Mouse (Mus musculus): ENCODE results near the gene Usp45. TPM values are rescaled to one million over a fixed set of nuclear protein-coding genes. Genes with fewer than 3 reads are reported as not detected.

Usp45 gene
- polyA plus RNA-seq, 1 experiment from 2014 or later, result 15.2 TPM

DNA sequence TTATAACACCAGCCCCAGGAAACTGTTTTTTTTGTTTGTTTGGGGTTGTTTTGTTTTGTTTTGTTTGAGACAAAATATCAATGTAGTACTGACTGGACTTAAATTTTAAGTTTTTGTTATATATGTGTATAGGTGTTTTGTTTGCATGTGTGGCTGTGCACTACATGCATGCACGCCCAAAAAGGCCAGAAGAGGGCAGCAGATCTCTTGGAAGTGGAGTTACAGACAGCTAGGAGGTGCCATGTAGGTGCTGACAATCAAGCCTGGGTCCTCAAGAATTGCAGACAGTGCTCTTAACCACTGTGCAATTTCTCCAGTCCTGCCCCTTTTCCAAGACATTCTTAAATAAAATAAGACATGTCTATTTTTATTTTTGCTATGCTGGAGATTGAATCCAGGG, 8.1 kb upstream of the Usp45 start:
- no peak overlapping the region for H3K4me3 ChIP-seq (ENCODE audit: low read depth, low read length)
- H3K27me3 ChIP-seq (ENCODE audit: control insufficient read depth, insufficient read depth, low read length), result no peaks in the 10 kb centered on the region
- ATAC-seq (ENCODE audit: insufficient read depth, low FRiP score, low TSS enrichment) (no peak), DNase-seq (ENCODE audit: low spot score) (no peak)
- no peak overlapping the region for H3K9ac ChIP-seq (ENCODE audit: low read length)
- H3K36me3 ChIP-seq (ENCODE audit: control insufficient read depth, insufficient read depth, low read length), result no peaks in the 10 kb centered on the region
- H3K9me3 ChIP-seq (ENCODE audit: control insufficient read depth, low read length), result no peaks in the 10 kb centered on the region
- H3K4me1 ChIP-seq (ENCODE audit: control insufficient read depth, insufficient read depth, low read length), result no peaks in the 10 kb centered on the region
- H3K27ac ChIP-seq (ENCODE audit: low read depth, low read length), result no peak overlapping the region
- WGBS, result 61% methylated on average over 1 of the region's 1 CpGs
- no peak overlapping the region for H3K4me2 ChIP-seq (ENCODE audit: low read depth)

GRCm38 (mm10) chr4:21761416-21762160, 5.4 kb upstream of the Usp45 start:
- Histone ChIP-seq H3K9me3 (ENCODE audit: control insufficient read depth, low read length) (no peaks in the 10 kb centered on the region), H3K27ac (ENCODE audit: low read depth, low read length) (no peak overlapping the region), H3K4me2 (ENCODE audit: low read depth) (no peak overlapping the region), H3K9ac (ENCODE audit: low read length) (no peak overlapping the region), H3K36me3 (ENCODE audit: control insufficient read depth, insufficient read depth, low read length) (no peaks in the 10 kb centered on the region), H3K4me3 (ENCODE audit: low read depth, low read length) (no peak overlapping the region), H3K4me1 (ENCODE audit: control insufficient read depth, insufficient read depth, low read length) (no peaks in the 10 kb centered on the region; the same call in 1 of the 2 replicates), H3K27me3 (ENCODE audit: control insufficient read depth, insufficient read depth, low read length) (no peaks in the 10 kb centered on the region)
- 92% methylated on average over 9 of the region's 9 CpGs for WGBS
- DNase-seq (ENCODE audit: low spot score), result no peak
- no peak for ATAC-seq (ENCODE audit: insufficient read depth, low FRiP score, low TSS enrichment)

- 70% methylated on average over 4 of the region's 4 CpGs for WGBS
- H3K4me3 ChIP-seq (ENCODE audit: low read depth, low read length), result no peak overlapping the region
- H3K9me3 ChIP-seq (ENCODE audit: control insufficient read depth, low read length), result no peaks in the 10 kb centered on the region
- ATAC-seq (ENCODE audit: insufficient read depth, low FRiP score, low TSS enrichment) (no peak), DNase-seq (ENCODE audit: low spot score) (no peak)
- no peak overlapping the region for H3K9ac ChIP-seq (ENCODE audit: low read length)
- no peaks in the 10 kb centered on the region for H3K27me3 ChIP-seq (ENCODE audit: control insufficient read depth, insufficient read depth, low read length)
- H3K36me3 ChIP-seq (ENCODE audit: control insufficient read depth, insufficient read depth, low read length), result no peaks in the 10 kb centered on the region
- H3K4me2 ChIP-seq (ENCODE audit: low read depth), result no peak overlapping the region
- no peaks in the 10 kb centered on the region; the same call in 1 of the 2 replicates for H3K4me1 ChIP-seq (ENCODE audit: control insufficient read depth, insufficient read depth, low read length)
- H3K27ac ChIP-seq (ENCODE audit: low read depth, low read length), result no peak overlapping the region
Observed at GRCm38 (mm10) chr4:21763827-21764226, 3.1 kb upstream of the Usp45 start.

DNA sequence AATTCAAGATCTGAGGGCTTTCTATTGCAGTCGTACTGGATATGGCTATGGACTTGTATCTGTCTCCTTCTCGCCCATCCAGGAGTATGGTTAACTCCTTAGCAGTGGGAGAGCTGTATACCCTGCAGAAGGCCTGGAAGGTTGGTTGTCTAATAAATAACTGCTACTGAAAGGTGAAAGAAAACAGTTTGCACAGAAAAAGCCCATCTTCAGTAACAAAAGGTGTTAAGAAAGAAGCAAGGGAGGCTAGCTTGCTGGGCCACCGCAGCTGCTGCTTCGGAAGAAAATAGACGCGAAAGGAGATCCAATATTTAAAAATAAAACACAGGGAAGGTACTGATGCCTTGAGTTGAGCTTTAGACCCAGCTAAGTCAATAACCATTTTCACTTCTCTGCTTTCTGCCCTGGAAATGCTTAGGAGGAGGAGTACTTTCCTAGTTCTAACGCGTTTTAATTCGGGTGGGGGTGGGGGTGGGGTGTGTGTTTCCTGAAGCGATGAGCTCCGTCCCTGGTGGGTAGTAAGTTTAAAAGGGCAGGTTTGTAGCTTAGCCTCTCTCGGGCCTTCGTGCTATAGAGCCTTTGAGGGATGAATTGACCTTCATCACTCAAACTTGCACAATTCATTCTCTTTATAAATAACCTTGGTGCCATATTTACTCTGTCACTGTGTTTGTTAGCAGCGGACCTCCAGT, 639 bp upstream of the Usp45 start:
- H3K9ac ChIP-seq (ENCODE audit: low read length), result peak overlapping the region; percentile 64
- no peak for DNase-seq (ENCODE audit: low spot score)
- peak; percentile 29; the same call in 1 of the 2 replicates for ATAC-seq (ENCODE audit: insufficient read depth, low FRiP score, low TSS enrichment)
- no peaks in the 10 kb centered on the region for H3K27me3 ChIP-seq (ENCODE audit: control insufficient read depth, insufficient read depth, low read length)
- no peak overlapping the region for H3K27ac ChIP-seq (ENCODE audit: low read depth, low read length)
- peak overlapping the region; percentile 52 for H3K4me2 ChIP-seq (ENCODE audit: low read depth)
- peak overlapping the region; percentile 49 for H3K4me3 ChIP-seq (ENCODE audit: low read depth, low read length)
- WGBS, result 22% methylated on average over 14 of the region's 14 CpGs
- H3K36me3 ChIP-seq (ENCODE audit: control insufficient read depth, insufficient read depth, low read length), result no peaks in the 10 kb centered on the region
- H3K4me1 ChIP-seq (ENCODE audit: control insufficient read depth, insufficient read depth, low read length), result no peaks in the 10 kb centered on the region; the same call in 1 of the 2 replicates
- no peaks in the 10 kb centered on the region for H3K9me3 ChIP-seq (ENCODE audit: control insufficient read depth, low read length)

DNA sequence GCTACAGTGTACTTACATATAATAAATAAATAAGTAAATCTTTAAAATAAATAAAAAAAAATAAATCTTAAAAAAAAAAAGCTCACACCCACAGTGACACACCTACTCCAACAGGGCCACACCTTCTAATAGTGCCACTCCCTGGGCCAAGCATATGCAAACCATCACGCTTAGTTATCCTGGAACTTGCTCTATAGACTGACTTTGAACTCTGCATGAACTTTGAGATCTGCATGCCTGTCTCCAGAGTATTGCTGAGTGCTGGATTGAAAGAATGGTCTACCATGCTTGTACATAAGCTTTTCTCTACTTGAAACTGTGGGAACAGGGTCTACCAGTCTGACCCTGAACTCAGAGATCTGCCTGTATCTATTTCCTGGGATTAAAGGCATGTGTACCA, 4.1 kb downstream of the Usp45 start:
- Histone ChIP-seq H3K9ac (ENCODE audit: low read length) (no peak overlapping the region), H3K36me3 (ENCODE audit: control insufficient read depth, insufficient read depth, low read length) (no peaks in the 10 kb centered on the region), H3K27me3 (ENCODE audit: control insufficient read depth, insufficient read depth, low read length) (no peaks in the 10 kb centered on the region), H3K4me3 (ENCODE audit: low read depth, low read length) (no peak overlapping the region), H3K9me3 (ENCODE audit: control insufficient read depth, low read length) (no peaks in the 10 kb centered on the region), H3K27ac (ENCODE audit: low read depth, low read length) (no peak overlapping the region), H3K4me2 (ENCODE audit: low read depth) (no peak overlapping the region), H3K4me1 (ENCODE audit: control insufficient read depth, insufficient read depth, low read length) (no peaks in the 10 kb centered on the region; the same call in 1 of the 2 replicates)
- ATAC-seq (ENCODE audit: insufficient read depth, low FRiP score, low TSS enrichment), result no peak
- DNase-seq (ENCODE audit: low spot score), result no peak
- 88% methylated on average over 1 of the region's 1 CpGs for WGBS

DNA sequence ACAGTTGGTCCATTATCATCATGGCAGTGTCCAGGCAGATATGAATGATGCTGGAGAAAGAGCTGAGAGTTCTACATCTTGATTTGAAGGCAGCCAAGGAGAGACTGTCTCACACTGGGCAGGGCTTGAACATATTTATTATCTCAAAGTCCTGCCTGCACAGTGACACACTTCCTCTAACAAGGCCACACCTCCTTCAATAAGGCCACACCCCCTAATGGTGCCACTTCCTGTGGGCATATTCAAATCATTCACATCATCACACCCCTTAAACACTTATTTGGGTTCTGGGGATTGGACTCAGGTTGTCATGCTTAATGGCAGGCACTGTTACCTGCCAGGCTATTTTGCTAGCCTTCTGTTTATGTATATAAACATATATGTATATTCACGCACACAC, 5.3 kb downstream of the Usp45 start:
- Histone ChIP-seq H3K27me3 (ENCODE audit: control insufficient read depth, insufficient read depth, low read length) (no peaks in the 10 kb centered on the region), H3K36me3 (ENCODE audit: control insufficient read depth, insufficient read depth, low read length) (no peaks in the 10 kb centered on the region), H3K9ac (ENCODE audit: low read length) (no peak overlapping the region), H3K27ac (ENCODE audit: low read depth, low read length) (no peak overlapping the region), H3K4me2 (ENCODE audit: low read depth) (no peak overlapping the region), H3K9me3 (ENCODE audit: control insufficient read depth, low read length) (no peaks in the 10 kb centered on the region), H3K4me3 (ENCODE audit: low read depth, low read length) (no peak overlapping the region), H3K4me1 (ENCODE audit: control insufficient read depth, insufficient read depth, low read length) (no peaks in the 10 kb centered on the region; the same call in 1 of the 2 replicates)
- ATAC-seq (ENCODE audit: insufficient read depth, low FRiP score, low TSS enrichment), result no peak
- DNase-seq (ENCODE audit: low spot score), result no peak
- WGBS, result 95% methylated on average over 1 of the region's 1 CpGs

GRCm38 (mm10) chr4:21776091-21776945, 9.4 kb downstream of the Usp45 start:
- peak; percentile 96 for ATAC-seq (ENCODE audit: insufficient read depth, low FRiP score, low TSS enrichment)
- 0% methylated on average over 46 of the region's 46 CpGs for WGBS
- Histone ChIP-seq H3K27ac (ENCODE audit: low read depth, low read length) (no peak overlapping the region), H3K27me3 (ENCODE audit: control insufficient read depth, insufficient read depth, low read length) (no peaks in the 10 kb centered on the region), H3K9me3 (ENCODE audit: control insufficient read depth, low read length) (no peaks in the 10 kb centered on the region), H3K4me3 (ENCODE audit: low read depth, low read length) (peak overlapping the region; percentile 82), H3K36me3 (ENCODE audit: control insufficient read depth, insufficient read depth, low read length) (no peaks in the 10 kb centered on the region), H3K9ac (ENCODE audit: low read length) (peak overlapping the region; percentile 82), H3K4me2 (ENCODE audit: low read depth) (peak overlapping the region; percentile 61), H3K4me1 (ENCODE audit: control insufficient read depth, insufficient read depth, low read length) (no peaks in the 10 kb centered on the region; the same call in 1 of the 2 replicates)
- peak; percentile 94 for DNase-seq (ENCODE audit: low spot score)

DNA sequence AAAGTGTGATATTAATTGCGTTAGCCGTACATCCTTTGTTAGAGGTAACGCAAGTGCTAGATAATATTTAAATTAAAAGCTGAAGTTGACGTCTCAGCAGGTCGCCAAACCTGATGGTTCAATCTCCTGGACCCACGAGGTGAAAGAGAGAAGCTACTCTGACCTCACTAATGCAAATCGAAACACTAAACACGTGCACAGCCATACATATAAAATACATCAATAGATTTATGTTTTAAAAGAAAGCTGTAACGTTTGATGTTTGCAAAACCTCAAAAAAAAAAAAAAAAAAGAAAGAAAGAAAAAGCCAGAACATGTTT, 9.9 kb downstream of the Usp45 start:
- no peaks in the 10 kb centered on the region for H3K36me3 ChIP-seq (ENCODE audit: control insufficient read depth, insufficient read depth, low read length)
- no peaks in the 10 kb centered on the region for H3K9me3 ChIP-seq (ENCODE audit: control insufficient read depth, low read length)
- no peak overlapping the region for H3K27ac ChIP-seq (ENCODE audit: low read depth, low read length)
- 15% methylated on average over 9 of the region's 9 CpGs for WGBS
- no peaks in the 10 kb centered on the region; the same call in 1 of the 2 replicates for H3K4me1 ChIP-seq (ENCODE audit: control insufficient read depth, insufficient read depth, low read length)
- peak overlapping the region; percentile 82 for H3K4me3 ChIP-seq (ENCODE audit: low read depth, low read length)
- DNase-seq (ENCODE audit: low spot score) (no peak), ATAC-seq (ENCODE audit: insufficient read depth, low FRiP score, low TSS enrichment) (no peak)
- peak overlapping the region; percentile 82; the same call in 1 of the 2 replicates for H3K9ac ChIP-seq (ENCODE audit: low read length)
- peak overlapping the region; percentile 61 for H3K4me2 ChIP-seq (ENCODE audit: low read depth)
- no peaks in the 10 kb centered on the region for H3K27me3 ChIP-seq (ENCODE audit: control insufficient read depth, insufficient read depth, low read length)

Measured in neural tube, embryonic 11.5 days (tissue).